Mouse (Mus musculus) stomach, postnatal 0 days (tissue): ENCODE results near the gene Gse1.

ENCODE experiments used
- CTCF ChIP-seq: IDR thresholded peaks from 2 replicates; pipeline ENCODE4 v1.5.1; 2016; ENCODE audit warnings: antibody characterized with exemption, low read depth, mild to moderate bottlenecking, moderate library complexity
- EP300 ChIP-seq: optimal IDR thresholded peaks from 2 replicates; pipeline ENCODE3; 2016; ENCODE audit warnings: antibody characterized with exemption

- no peak for TF ChIP-seq CTCF
- no peak for TF ChIP-seq EP300
Observed at GRCm38 (mm10) chr8:120437207-120437606, 209.0 kb downstream of the Gse1 start.
